Mouse (Mus musculus) G1E (cell line): ENCODE results near the gene Olfr1223.

Experiments used
- CTCF ChIP-seq: IDR thresholded peaks from 2 replicates; pipeline ENCODE4 v1.5.1; 2012; ENCODE audit warnings: low read depth, low read length, inconsistent platforms, mixed read lengths
- GATA1 ChIP-seq: IDR thresholded peaks from 2 replicates; pipeline ENCODE4 v1.6.1; 2012; ENCODE audit warnings: borderline replicate concordance, low read length, inconsistent platforms, mixed read lengths
- POLR2AphosphoS5 ChIP-seq: IDR thresholded peaks from 2 replicates; pipeline ENCODE4 v1.6.1; 2012; ENCODE audit warnings: low read depth, low read length, inconsistent platforms; ENCODE audit not compliant: insufficient replicate concordance

GRCm38 (mm10) chr2:89117183-89117582, 34.2 kb downstream of the Olfr1223 start, which contains the start of gene Olfr1221:
- TF ChIP-seq CTCF (no peak), GATA1 (no peak), POLR2AphosphoS5 (no peak)
